Mouse (Mus musculus) neutrophil, adult 5-6 weeks (primary cell): ENCODE measurements at regions not wholly inside any gene's neighbourhood (a gene's known extent, or its start where the extent isn't known, plus 50 kb on each side); places are given as distances from the start of the nearest gene placed in this dataset.

Source experiments
- ATAC-seq: fragments of 151-379, 151-347 bp; 2 replicates; pipeline ENCODE4 v1.8.0; 2017; ENCODE audit warnings: mild to moderate bottlenecking, moderate TSS enrichment; ENCODE audit not compliant: insufficient number of reproducible peaks, poor library complexity, low FRiP score, severe bottlenecking; ENCODE audit errors: extremely low read depth

DNA sequence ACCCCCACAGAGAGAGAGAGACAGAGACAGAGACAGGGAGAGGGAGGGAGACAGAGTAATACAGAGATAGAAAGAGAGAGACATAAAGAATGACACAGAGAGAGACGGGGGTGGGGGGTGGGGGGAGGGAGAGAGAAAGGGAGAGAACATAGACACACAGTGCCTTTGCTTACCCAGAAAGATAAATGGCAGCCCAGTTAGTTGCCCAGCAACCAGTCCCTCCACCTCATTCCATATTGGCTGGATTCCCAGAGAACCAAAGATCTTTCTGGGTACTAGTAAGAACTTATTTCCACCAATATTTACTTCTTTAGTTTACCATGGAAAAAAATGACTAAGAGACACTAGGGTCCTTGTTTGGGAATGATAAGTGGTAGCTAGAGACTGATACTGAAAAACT lies 146.6 kb upstream of the Egln3 start:
- no peak for ATAC-seq

DNA sequence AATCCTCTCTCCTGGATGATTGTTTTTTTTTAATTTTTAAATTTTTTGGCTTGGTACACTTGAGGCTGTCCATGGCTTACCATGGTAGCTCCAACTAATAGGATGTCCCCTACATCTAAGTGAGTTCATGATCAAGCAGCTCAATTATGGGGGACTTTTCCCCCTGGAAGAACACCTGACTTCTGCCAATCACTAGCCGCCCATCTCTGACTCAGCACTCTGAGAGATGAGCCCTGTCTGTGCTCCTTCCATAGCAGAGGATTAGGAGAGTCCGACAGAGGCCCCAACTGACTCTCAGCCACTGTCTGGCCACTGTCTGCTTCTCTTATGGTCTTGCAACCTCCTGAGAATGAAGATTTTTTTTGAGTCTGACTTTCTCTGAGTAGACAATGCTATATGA lies 145.7 kb upstream of the Egln3 start:
- no peak for ATAC-seq

DNA sequence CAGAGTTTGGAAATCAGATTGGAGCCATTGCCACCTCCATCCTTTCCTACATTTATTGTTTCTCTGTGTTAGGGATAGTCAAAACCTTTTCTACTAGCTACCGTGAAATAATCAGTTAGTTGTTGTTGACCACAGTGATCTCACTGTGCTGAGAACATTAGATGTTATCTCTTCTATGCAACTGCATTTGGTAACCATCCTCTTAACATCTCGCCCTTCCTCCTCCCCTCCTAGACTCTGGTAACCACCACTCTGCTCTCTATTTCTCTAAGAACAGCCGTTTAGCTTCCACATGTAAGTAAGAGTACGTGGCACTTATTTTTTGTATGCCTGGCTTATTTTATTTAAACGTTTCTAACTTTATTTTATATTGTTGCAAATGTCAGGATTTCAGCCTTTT lies 139.8 kb upstream of the Egln3 start:
- no peak for ATAC-seq

DNA sequence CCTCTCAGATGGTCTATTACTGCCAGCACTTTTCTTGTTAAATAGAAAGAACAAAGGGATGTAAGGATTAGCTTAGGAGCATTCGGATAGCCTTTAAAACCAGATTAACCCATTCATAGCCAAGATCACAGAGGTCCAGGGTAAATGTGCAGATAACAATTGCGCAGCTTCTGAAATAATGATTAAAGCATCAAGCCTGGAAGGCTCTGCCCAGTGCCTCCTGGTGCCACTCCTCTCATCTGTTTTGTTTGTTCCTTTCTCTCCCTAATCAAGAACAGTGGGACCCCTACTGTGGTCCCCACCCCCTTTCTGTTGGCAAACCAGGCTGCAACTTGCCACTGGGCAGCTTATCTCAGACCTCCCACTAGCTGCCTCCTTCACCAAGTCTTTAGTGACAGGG lies 131.8 kb upstream of the Egln3 start:
- ATAC-seq: no peak

DNA sequence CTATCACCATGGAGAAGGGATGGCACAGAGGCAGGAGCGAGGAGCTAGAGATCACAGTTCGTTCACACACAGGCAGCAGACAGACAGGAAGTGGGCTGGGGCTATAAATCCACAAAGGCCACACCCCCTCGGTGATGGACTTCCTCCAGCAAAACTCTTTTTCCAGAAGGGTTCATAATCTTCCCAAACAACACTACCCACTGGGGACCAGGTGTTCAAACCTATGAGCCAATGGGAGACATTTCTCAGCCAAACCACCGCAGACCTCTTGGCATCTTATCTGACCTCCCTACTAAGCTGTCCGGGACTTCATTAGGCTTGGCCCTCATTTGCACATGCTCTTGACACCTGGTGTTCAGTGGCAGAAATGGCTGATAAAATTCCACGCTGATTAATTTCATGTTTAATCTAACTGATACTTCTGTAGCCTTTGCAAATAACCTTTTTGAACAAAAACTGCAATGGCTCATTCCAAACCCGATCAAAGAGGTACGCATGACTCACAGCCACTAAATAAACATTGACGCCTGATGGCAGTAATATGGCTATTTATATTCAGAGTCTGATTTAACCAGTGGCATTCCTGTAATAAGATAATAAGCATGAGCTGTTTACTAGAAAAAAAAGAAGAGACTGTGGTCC lies 131.0 kb upstream of the Egln3 start:
- no peak for ATAC-seq

DNA sequence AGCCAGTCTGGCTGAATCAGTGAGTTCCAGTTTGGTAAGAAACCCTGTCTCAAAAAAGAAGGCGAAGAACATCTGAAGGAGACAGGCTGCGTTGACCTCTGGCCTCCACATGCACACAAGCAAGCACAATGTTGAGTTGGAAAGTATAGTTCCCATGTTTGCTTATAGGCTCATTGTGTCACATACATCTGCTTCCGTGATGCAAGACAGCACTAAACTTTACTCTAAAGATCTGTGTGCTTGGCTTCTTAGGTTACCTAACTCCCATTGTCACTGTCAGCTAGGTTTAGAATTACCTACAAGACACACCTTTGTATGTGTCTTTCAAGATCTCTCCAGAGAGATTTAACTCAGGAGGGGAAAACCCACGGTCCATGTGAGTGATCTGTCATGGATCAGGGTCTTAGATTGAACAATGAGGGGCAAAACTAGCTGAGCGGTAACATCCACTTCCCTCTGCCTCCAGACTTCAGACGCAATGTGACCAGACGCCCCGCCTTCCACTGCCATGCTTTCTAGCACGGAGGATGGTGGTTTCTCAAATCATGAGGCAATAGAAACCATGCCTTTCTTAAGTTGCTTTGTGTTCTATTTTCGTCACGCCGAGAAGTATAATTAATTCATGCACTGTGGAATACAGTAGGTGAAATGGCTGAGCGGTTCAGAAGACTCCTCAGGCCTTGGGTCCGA lies 130.1 kb upstream of the Egln3 start:
- ATAC-seq: 0 out of 2 replicates have a peak, but pooled peaks have one; percentile 23

DNA sequence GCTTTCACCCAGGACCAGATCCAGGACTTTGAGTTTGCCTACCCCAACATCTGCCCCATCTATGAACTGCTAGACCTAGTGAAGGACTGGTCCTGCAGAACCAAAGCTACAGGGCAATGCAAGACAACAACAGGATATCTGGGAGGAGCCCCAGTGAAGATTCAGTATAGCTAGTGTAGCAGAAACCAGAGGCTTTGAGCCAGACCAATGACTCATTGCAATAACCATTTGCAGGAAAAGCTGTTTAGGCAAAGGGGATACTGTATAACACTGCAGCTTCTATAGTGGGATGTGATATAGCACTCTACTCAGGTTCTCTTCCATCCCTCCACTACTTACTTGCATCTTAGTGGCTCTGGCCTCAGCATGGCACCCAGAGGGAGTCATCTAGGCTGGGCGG lies 123.8 kb upstream of the Egln3 start:
- ATAC-seq: no peak

DNA sequence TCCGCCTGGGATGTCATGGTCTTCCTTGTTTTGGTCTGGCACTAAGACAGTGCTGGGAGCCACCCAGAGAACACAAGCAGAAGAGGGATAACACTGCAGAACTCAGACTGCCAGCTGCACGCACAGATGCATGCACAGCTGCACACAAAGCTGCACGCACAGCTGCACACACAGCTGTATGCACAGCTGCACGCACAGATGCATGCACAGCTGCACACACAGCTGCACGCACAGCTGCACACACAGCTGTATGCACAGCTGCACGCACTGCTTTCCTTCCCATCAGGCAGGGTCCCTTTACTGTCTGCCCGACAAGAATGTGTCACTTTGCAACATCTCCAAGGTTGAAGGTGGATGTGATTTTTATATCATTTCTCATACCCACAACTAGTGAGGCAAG lies 122.9 kb upstream of the Egln3 start:
- ATAC-seq: no peak

DNA sequence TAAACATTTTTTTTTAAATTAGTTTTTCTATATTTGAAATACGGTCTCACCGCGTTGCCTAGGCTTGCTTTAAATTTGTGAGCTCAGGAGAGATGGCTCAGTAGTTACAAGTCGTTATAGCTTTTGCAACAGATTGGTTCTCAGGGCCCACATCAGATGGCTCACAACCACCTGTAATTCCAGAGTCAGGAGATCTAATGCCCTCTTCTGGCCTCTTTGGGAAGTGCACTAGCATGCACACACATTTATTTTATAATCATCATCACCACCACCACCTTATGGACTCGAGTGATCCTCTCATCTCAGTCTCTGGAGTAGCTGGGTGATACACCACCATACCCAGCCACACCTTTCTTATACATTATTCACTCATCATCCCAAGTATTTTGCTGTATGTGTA lies 116.9 kb upstream of the Egln3 start:
- no peak for ATAC-seq

DNA sequence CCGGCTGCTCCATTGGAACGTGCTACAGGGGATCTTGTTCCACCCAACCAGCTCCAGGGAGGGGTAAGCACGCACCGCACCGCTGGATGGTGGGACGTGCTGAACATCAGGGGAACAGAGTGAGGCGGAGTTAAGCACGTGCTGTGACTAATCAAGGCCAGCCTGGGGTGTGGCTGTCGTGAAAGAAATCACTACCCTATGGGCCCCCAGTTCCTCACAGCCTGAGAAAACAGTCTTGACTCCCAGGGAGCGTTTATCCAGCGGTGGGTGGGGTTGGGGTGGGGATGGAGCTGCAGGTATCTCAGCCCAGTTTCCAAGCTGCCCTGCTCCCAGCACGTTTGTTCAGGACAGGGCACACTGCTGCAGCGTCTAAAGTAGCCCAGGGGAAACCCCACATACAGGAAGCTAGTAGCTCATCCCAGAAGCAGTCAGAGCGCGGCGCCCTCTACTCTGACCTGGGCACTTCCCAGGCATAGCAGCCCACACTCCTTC lies 113.4 kb upstream of the Egln3 start:
- no peak for ATAC-seq

DNA sequence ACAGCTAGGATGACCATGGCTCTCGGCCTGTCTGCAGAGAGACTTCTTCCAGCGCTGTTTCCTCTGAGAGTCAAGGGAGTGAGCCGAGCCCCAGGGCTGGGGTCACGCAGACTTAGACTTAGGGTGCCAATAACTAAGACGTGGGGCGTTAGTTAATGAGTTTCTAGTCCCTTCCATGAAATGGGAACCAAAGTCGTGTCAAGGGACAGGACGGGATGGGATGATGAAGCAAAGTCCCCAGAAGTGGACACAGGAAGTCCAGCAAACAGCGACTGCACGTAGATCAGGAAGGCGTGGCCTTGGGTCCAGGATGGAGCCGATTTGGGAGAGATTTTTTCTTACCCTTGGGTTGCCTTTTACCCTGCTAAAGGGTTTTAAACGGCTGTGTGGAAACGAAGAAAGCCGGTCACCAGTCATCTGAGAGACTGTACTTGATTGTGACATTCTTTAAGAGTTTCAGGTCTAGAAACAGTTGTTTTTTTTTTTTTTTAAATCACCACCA lies 112.5 kb upstream of the Egln3 start:
- ATAC-seq: no peak

DNA sequence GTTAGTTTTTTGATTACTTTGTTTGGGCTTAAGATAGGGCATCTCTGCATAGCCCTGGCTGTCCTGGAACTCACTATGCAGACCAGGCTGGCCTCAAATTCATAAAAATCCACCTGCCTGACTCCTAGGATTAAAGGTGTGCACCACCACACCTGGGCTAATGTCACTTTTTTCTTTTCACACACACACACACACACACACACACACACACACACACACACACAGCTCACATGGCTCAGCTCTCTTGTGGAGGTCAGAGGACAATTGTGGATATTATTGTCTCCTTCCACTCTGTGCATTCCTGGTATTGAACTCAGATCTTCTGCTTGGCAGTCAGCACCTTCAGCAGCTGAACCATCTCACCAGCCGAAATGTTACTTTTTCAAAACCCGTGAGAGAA lies 110.5 kb upstream of the Egln3 start:
- no peak for ATAC-seq

DNA sequence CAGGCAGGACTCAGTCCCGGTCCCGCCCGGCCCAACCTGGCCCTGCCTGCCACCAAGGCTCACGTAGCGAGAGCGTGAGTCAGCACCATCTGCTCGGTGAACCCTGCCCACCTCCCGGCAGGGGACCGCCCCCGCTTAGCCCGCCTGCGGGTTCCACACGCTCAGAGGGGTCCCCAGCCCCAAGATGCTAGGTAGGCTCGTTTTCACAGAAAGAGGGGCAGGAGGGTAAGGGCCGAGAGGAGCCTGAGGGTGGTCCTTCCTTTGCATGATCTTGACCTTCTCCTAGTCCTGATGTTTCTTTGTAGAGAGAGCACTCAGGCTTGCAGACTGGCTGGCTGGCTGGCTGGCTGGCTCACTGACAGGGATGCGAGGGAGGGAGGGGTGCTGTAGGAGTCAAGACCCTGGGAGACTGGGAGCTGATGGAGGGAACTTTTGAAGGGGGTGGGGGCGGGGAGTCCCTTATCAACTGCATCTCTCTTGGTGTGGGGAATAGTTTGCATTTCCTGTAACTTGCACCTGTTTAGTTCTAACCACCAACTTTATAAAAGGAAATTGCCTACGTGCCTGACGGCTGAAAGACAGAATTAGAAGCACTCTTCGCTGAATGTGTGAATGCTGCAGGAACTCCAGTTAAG lies 109.7 kb upstream of the Egln3 start:
- peak; percentile 59 for ATAC-seq

DNA sequence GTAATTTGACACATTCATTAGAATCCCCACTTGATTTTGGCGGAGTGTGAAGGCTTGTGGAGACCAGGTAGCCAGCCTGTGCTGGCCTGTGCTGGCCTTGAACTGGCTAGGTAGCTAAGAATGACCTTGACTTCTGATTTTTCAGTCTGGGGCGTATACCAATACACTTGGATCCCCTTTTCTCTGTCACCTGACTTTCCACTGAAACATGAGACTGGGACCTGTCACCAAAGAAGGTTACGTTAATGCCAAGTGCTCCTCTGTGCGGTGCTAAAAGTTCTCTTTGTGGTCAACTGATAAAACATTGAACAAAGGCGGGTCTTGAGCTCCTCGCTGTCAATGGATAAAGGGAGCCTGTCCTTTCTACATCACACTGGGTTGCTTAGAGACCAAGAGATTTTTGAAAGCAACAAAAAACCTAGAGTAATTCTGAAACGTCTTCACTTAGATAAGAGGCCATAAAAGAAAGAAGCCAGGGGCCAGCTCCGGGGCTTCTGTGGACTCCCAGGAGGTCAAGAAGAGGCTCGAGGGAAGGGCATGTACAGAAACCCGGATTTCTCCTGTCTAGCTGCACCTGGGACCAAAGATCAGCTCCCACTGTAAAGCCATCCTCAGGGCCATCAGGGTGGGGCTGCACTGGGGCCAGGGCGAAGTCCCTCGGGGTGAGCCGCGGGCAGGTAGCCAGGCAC lies 109.0 kb upstream of the Egln3 start:
- ATAC-seq: no peak

DNA sequence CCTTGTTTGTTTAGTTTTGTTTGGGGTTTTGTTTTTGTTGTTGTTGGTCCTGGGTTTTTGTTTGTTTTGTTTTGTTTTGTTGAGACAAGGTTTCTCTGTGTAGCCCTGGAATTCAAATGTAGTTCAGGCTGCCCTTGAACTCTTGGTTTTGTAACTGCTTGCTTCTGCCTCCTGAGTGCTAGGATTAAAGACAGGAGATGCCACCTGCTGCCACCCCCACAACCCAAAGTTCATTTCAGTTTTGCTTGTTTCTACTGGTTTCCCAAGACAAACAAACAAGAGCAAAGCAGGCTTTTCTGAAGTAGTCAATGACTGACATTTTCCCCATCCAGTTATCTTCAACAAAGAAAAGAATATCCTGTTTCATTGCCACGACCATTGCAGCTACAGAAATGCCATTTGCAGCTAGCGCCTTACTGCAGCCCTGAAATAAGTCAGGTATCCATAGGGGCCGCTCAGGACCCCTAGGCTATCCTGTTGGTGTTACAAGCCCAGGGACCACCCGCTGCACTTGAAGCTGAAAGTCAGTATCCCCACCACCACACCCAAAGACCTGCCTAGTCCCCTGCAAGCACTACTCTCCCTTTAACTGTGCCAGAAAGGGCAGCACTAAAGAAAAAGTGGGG lies 108.3 kb upstream of the Egln3 start:
- ATAC-seq: no peak

DNA sequence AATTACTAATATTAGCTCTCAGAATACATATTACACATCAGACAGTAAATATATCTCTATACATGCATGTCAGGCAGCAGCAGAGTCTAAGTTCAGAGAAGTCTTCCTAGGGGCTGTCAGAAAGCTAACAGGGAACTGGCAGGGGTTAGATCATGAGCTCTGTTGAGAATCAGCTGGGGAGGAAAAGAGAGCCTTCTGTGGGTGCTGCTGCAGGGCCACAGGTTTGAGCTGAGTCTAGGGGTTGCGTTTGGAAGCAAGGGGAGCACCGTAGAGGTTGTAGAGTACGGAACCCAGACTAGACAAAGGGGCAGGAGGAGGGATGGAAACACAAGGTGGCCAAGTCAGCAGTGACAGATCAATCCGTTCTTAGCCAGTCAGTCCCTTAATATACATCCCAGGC lies 106.2 kb upstream of the Egln3 start:
- no peak for ATAC-seq

DNA sequence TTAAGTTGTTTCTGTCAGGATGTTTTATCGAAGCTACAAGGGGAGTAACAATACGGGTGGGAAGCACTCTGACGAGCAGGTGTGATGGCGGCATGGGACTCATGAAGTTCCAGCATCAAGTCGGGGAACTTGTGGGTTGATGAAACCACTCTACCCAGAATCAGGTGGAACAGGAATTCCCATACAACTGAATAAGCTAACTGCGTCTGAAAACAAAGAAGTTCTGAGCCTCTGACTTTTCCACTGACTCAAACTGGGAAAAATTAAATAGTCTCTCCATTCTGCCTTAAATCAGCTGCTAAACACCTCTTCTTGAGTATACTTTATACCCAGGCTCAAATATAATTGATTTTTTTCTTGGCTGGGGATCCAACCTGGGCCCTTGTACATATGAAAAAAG lies 105.6 kb upstream of the Egln3 start:
- ATAC-seq: no peak

DNA sequence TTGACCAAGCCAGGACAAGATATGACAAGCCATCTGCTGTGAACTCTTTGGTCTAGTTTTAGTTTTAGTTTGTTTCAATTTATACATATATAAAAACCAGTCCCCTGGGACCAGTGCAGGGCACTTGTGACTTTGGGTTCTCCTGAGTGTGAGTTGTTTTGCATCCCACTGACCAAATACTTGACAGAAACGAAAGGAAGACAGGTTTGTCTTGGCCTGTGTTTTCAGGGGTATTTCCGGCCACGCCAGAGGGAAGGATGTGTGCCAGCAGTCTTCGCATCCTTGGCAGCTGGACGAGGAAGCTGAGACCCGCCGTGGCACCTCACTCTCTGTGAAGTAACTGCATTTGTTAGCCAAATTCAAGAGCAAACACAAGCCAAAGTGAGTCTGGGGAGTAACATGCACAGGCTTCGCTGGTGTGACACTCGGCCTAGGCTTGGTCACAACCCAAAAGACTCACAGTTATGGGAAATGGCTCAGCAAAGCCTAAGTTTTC lies 101.5 kb upstream of the Egln3 start:
- no peak for ATAC-seq

DNA sequence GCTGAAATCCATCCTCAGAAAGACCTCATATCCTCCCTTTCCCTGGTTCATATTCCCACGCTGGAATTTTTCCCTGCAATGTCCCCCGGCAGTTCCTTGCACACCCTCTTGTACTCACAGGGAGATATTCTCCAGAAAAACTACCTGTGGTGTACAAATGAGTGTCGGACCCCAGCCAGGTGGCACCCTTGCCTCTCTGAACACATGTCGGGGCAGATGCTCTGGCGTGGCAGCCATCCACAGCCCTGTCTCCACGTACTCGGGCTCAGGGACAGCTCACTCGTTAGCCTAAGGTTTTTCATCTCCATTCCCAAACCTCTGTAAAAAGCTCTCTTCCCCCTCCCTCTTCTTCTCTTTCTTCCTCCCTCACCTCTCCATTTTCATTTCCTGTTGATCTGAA lies 100.1 kb upstream of the Egln3 start:
- ATAC-seq: no peak
